Mouse (Mus musculus) heart, postnatal 4 days (tissue): ENCODE results near the gene Hlcs. TPM values are rescaled to one million over a fixed set of nuclear protein-coding genes. Genes with fewer than 3 reads are reported as not detected.

Source experiments
- DNase-seq: peaks from one replicate; pipeline ENCODE4 v3.0.0; 2021
- total RNA-seq, 2 experiments: library from RNA; stranded (reverse); gene quantifications; 2 replicates each; pipeline ENCODE4 v1.2.3; 2021

The Hlcs gene
- total RNA-seq, 2 experiments from 2014 or later = 8.0 to 8.2 TPM

- DNase-seq = peak; percentile 33
These were observed 24.0 kb downstream of the Hlcs start for GRCm38 (mm10) chr16:94289138-94290072.

- DNase-seq = no peak
These were observed 25.5 kb downstream of the Hlcs start for GRCm38 (mm10) chr16:94287826-94288225.

GRCm38 (mm10) chr16:94283972-94284371, 29.4 kb downstream of the Hlcs start:
- no peak for DNase-seq

- DNase-seq = no peak
These were observed 42.5 kb downstream of the Hlcs start for GRCm38 (mm10) chr16:94270826-94271225.

GRCm38 (mm10) chr16:94269635-94270034, 43.7 kb downstream of the Hlcs start:
- DNase-seq = peak; percentile 94

- no peak for DNase-seq
These were observed 45.2 kb downstream of the Hlcs start for GRCm38 (mm10) chr16:94268205-94268604.

- no peak for DNase-seq
These were observed 48.8 kb downstream of the Hlcs start for GRCm38 (mm10) chr16:94264611-94265010.

GRCm38 (mm10) chr16:94262501-94262900, 50.9 kb downstream of the Hlcs start:
- no peak for DNase-seq

GRCm38 (mm10) chr16:94260938-94261630, 52.3 kb downstream of the Hlcs start:
- DNase-seq = no peak

GRCm38 (mm10) chr16:94258366-94259310, 54.7 kb downstream of the Hlcs start:
- DNase-seq = peak; percentile 92

GRCm38 (mm10) chr16:94255592-94255991, 57.8 kb downstream of the Hlcs start:
- DNase-seq = no peak

- no peak for DNase-seq
These were observed 58.3 kb downstream of the Hlcs start for GRCm38 (mm10) chr16:94255035-94255434.

GRCm38 (mm10) chr16:94254415-94254891, 58.9 kb downstream of the Hlcs start:
- no peak for DNase-seq

GRCm38 (mm10) chr16:94253671-94254414, 59.5 kb downstream of the Hlcs start:
- no peak for DNase-seq

- DNase-seq = no peak
These were observed 61.6 kb downstream of the Hlcs start for GRCm38 (mm10) chr16:94251756-94252155.

GRCm38 (mm10) chr16:94250640-94251349, 62.6 kb downstream of the Hlcs start:
- DNase-seq = no peak

- no peak for DNase-seq
These were observed 63.2 kb downstream of the Hlcs start for GRCm38 (mm10) chr16:94250136-94250535.

- DNase-seq = no peak
These were observed 63.7 kb downstream of the Hlcs start for GRCm38 (mm10) chr16:94249666-94250065.

GRCm38 (mm10) chr16:94248721-94249120, 64.7 kb downstream of the Hlcs start:
- DNase-seq = peak; percentile 62

GRCm38 (mm10) chr16:94246976-94247375, 66.4 kb downstream of the Hlcs start:
- DNase-seq = no peak
